Mouse (Mus musculus) kidney, postnatal 0 days (tissue): ENCODE results near the gene Atp5c1. TPM values are rescaled to one million over a fixed set of nuclear protein-coding genes. Genes with fewer than 3 reads are reported as not detected.

Source experiments
- ATAC-seq: fragments of 200-750 bp; cut with Nextera tagmentation; replicated peaks from 2 replicates; pipeline ENCODE4 v1.8.0; 2017; ENCODE audit warnings: low read depth, moderate number of reproducible peaks, moderate TSS enrichment, moderate library complexity; ENCODE audit not compliant: low FRiP score
- DNase-seq: peaks from one replicate; pipeline ENCODE4 v3.0.0-alpha.2; 2016; ENCODE audit warnings: low spot score
- H3K27ac ChIP-seq: fragments of 300-500 bp; sonication (generic); 2 replicates; pipeline ENCODE4 v1.5.1; 2014; ENCODE audit warnings: mild to moderate bottlenecking
- H3K27me3 ChIP-seq: fragments of 300-500 bp; sonication (generic); 2 replicates; pipeline ENCODE4 v1.6.1; 2014; ENCODE audit warnings: low read length, mixed read lengths; ENCODE audit not compliant: insufficient read depth
- H3K36me3 ChIP-seq: fragments of 300-500 bp; sonication (generic); 2 replicates; pipeline ENCODE4 v1.6.1; 2014; ENCODE audit warnings: low read length, mixed read lengths; ENCODE audit not compliant: insufficient read depth
- H3K4me1 ChIP-seq: fragments of 300-500 bp; sonication (generic); replicated peaks from 2 replicates; pipeline ENCODE4 v1.6.1; 2014; ENCODE audit warnings: antibody characterized with exemption, low read length, mixed read lengths; ENCODE audit not compliant: insufficient read depth
- H3K4me2 ChIP-seq: fragments of 300-500 bp; sonication (generic); 2 replicates; pipeline ENCODE4 v1.6.1; 2014; ENCODE audit warnings: mild to moderate bottlenecking, low read length, moderate library complexity, mixed read lengths
- H3K4me3 ChIP-seq: fragments of 300-500 bp; sonication (generic); replicated peaks from 2 replicates; pipeline ENCODE4 v1.5.1; 2014; ENCODE audit warnings: low read depth, low read length
- H3K9ac ChIP-seq: fragments of 300-500 bp; sonication (generic); 2 replicates; pipeline ENCODE4 v1.6.1; 2014; ENCODE audit warnings: low read depth, low read length
- H3K9me3 ChIP-seq: fragments of 300-500 bp; sonication (generic); replicated peaks from 2 replicates; pipeline ENCODE4 v1.6.1; 2016; ENCODE audit warnings: low read length, inconsistent platforms, mixed read lengths
- CTCF ChIP-seq: IDR thresholded peaks from 2 replicates; pipeline ENCODE4 v1.5.1; 2016; ENCODE audit warnings: antibody characterized with exemption, low read depth, mild to moderate bottlenecking, moderate library complexity
- WGBS: fragments of 180-500 bp; shearing (Covaris S2); extraction: QIAGEN DNeasy Blood & Tissue Kit; methylation state at CpG from one replicate; pipeline ENCODE4 v1.1.7; 2014; 5-methylcytosine and 5-hydroxymethylcytosine counted together
- polyA plus RNA-seq: library from polyadenylated mRNA; unstranded; fragments of >200 nt; fragmentation: Nextera tagmentation; extraction: Ambion mirVana; gene quantifications from 2 replicates; pipeline ENCODE4 v1.2.1, GENCODE M21; 2015

The Atp5c1 gene
- polyA plus RNA-seq, 1 experiment from 2014 or later, result 1,000 TPM

- Histone ChIP-seq H3K4me2 (no peak overlapping the region), H3K4me1 (no peaks in the 10 kb centered on the region), H3K9me3 (no peaks in the 10 kb centered on the region), H3K27me3 (no peaks in the 10 kb centered on the region), H3K27ac (no peak overlapping the region), H3K4me3 (no peak overlapping the region), H3K36me3 (no peaks in the 10 kb centered on the region), H3K9ac (no peak overlapping the region)
- no peak for ATAC-seq
- DNase-seq, result no peak
- WGBS, result 84% methylated on average over 10 of the region's 10 CpGs
- TF ChIP-seq CTCF, result no peak
Measured at GRCm38 (mm10) chr2:10014951-10015635, 65.2 kb downstream of the Atp5c1 start.

GRCm38 (mm10) chr2:10010263-10010909 is 69.9 kb downstream of the Atp5c1 start:
- Histone ChIP-seq H3K4me3 (no peak overlapping the region), H3K27ac (no peak overlapping the region), H3K9ac (no peak overlapping the region), H3K9me3 (no peaks in the 10 kb centered on the region), H3K4me1 (no peaks in the 10 kb centered on the region), H3K4me2 (0 out of 2 replicates have a peak overlapping the region, but pooled peaks have one; percentile 18), H3K27me3 (no peaks in the 10 kb centered on the region), H3K36me3 (no peaks in the 10 kb centered on the region)
- DNase-seq, result peak; percentile 92
- 37% methylated on average over 7 of the region's 7 CpGs for WGBS
- peak; percentile 95 for TF ChIP-seq CTCF
- no peak for ATAC-seq

GRCm38 (mm10) chr2:10009671-10010254 is 70.5 kb downstream of the Atp5c1 start:
- DNase-seq (no peak), ATAC-seq (no peak)
- H3K4me3 ChIP-seq, result no peak overlapping the region
- no peak for TF ChIP-seq CTCF
- H3K9ac ChIP-seq, result no peak overlapping the region
- H3K27ac ChIP-seq, result peak overlapping the region; percentile 37; the same call in 1 of the 2 replicates
- H3K36me3 ChIP-seq, result no peaks in the 10 kb centered on the region
- WGBS, result 61% methylated on average over 13 of the region's 13 CpGs
- no peaks in the 10 kb centered on the region for H3K9me3 ChIP-seq
- 0 out of 2 replicates have a peak overlapping the region, but pooled peaks have one; percentile 18 for H3K4me2 ChIP-seq
- no peaks in the 10 kb centered on the region for H3K27me3 ChIP-seq
- H3K4me1 ChIP-seq, result no peaks in the 10 kb centered on the region

- Histone ChIP-seq H3K4me2 (peak overlapping the region; percentile 30; the same call in 1 of the 2 replicates), H3K9ac (peak overlapping the region; percentile 31; the same call in 1 of the 2 replicates), H3K36me3 (no peaks in the 10 kb centered on the region), H3K27ac (no peak overlapping the region), H3K9me3 (no peaks in the 10 kb centered on the region), H3K4me1 (no peaks in the 10 kb centered on the region), H3K4me3 (no peak overlapping the region), H3K27me3 (no peaks in the 10 kb centered on the region)
- 85% methylated on average over 4 of the region's 4 CpGs for WGBS
- DNase-seq, result no peak
- ATAC-seq, result no peak
- no peak for TF ChIP-seq CTCF
Measured at GRCm38 (mm10) chr2:10008593-10008992, 71.7 kb downstream of the Atp5c1 start.

Other genes with a start within 250 kb of the Atp5c1 start
- 3.3 and 5.0 TPM in 2 replicates for gene 4930412O13Rik, start 199.3 kb downstream of the Atp5c1 start, polyA plus RNA-seq
- gene 9230102O04Rik, start 191.0 kb downstream of the Atp5c1 start, polyA plus RNA-seq, result 12.5 and 18.7 TPM in 2 replicates
- 95.1 and 99.1 TPM in 2 replicates for gene Gata3, start 190.5 kb downstream of the Atp5c1 start, polyA plus RNA-seq
- 12.6 and 13.7 TPM in 2 replicates for gene Taf3, start 31.9 kb downstream of the Atp5c1 start, polyA plus RNA-seq
- 28.3 TPM in 2 replicates for gene Kin, start 83 bp upstream of the Atp5c1 start, polyA plus RNA-seq
- 0.78 TPM in 2 replicates for gene Itih2, start 50.9 kb upstream of the Atp5c1 start, polyA plus RNA-seq
- gene Itih5, start 73.1 kb upstream of the Atp5c1 start, polyA plus RNA-seq, result 5.0 and 5.1 TPM in 2 replicates